Mouse (Mus musculus): ENCODE results near the gene Fabp1. TPM values are rescaled to one million over a fixed set of nuclear protein-coding genes. Genes with fewer than 3 reads are reported as not detected.

The Fabp1 gene
- total and polyA plus RNA-seq, 2 experiments from 2014 or later = not detected

DNA sequence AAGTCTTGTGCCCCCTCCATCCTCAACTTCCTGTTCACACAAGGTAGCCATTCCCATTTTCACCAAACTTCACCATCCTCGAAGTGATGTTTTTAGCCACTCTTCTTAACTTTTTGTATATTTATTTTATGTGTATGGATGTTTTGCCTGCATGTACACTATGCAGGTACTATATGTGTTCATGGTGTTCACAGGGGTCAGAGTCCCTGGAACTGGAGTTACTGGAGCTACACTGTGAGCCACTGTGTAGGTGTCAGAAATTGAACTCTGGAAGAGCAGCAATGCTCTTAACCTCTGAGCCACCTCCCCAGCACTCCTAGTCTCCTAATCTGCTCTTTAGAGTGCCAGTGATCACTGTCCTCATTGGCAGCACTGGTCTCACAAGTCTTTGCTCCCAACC lies 48.8 kb downstream of the Fabp1 start:
- H3K27ac ChIP-seq (ENCODE audit: low read depth, low read length) = no peak overlapping the region
- WGBS = 88% methylated on average over 1 of the region's 1 CpGs
- DNase-seq = no peak
- H3K4me3 ChIP-seq (ENCODE audit: low read depth, low read length) = no peak overlapping the region
- H3K4me2 ChIP-seq (ENCODE audit: low read depth) = no peak overlapping the region
- no peaks in the 10 kb centered on the region for H3K4me1 ChIP-seq (ENCODE audit: insufficient read depth)
- no peak for ATAC-seq
- no peak overlapping the region for H3K9ac ChIP-seq
- no peaks in the 10 kb centered on the region for H3K27me3 ChIP-seq (ENCODE audit: insufficient read depth, low read length)
- no peaks in the 10 kb centered on the region for H3K36me3 ChIP-seq (ENCODE audit: insufficient read depth)
- TF ChIP-seq CTCF (IDR thresholded peaks at IDR 0.05; ENCODE audit: low read depth) = no peak
- no peaks in the 10 kb centered on the region for H3K9me3 ChIP-seq (ENCODE audit: low read length)

DNA sequence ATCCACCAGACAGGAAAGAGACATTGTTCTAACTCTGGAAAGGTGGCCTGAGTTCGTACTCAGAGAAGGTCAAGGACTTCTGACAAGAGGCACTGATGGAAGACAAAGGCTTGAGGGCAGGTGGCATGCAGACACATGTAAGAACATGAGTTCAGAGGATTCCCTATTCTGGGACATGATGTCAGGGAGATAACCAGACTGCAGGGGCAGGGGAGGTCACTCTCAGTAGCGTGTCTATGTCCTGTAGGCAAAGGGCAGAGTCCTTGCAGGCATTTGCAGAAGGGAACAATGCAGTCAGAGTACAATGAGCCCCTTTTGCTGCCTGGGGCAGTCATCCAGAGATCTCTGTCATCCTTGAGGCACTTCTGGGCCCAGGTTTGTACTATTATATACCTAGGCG lies 50.0 kb downstream of the Fabp1 start:
- H3K27ac ChIP-seq (ENCODE audit: low read depth, low read length) = no peak overlapping the region
- no peaks in the 10 kb centered on the region for H3K9me3 ChIP-seq (ENCODE audit: low read length)
- ATAC-seq (no peak), DNase-seq (no peak)
- H3K4me1 ChIP-seq (ENCODE audit: insufficient read depth) = no peaks in the 10 kb centered on the region
- no peak for TF ChIP-seq CTCF (IDR thresholded peaks at IDR 0.05; ENCODE audit: low read depth)
- 75% methylated on average over 3 of the region's 3 CpGs for WGBS
- no peaks in the 10 kb centered on the region for H3K27me3 ChIP-seq (ENCODE audit: insufficient read depth, low read length)
- H3K36me3 ChIP-seq (ENCODE audit: insufficient read depth) = no peaks in the 10 kb centered on the region
- H3K4me3 ChIP-seq (ENCODE audit: low read depth, low read length) = no peak overlapping the region
- no peak overlapping the region for H3K4me2 ChIP-seq (ENCODE audit: low read depth)
- H3K9ac ChIP-seq = no peak overlapping the region

- no peak for ATAC-seq
- TF ChIP-seq CTCF (IDR thresholded peaks at IDR 0.05; ENCODE audit: low read depth) = no peak
- DNase-seq = no peak
- Histone ChIP-seq H3K9me3 (ENCODE audit: low read length) (no peaks in the 10 kb centered on the region), H3K4me3 (ENCODE audit: low read depth, low read length) (no peak overlapping the region), H3K36me3 (ENCODE audit: insufficient read depth) (no peaks in the 10 kb centered on the region), H3K4me2 (ENCODE audit: low read depth) (no peak overlapping the region), H3K27ac (ENCODE audit: low read depth, low read length) (no peak overlapping the region), H3K27me3 (ENCODE audit: insufficient read depth, low read length) (no peaks in the 10 kb centered on the region), H3K9ac (no peak overlapping the region), H3K4me1 (ENCODE audit: insufficient read depth) (no peaks in the 10 kb centered on the region)
- 86% methylated on average over 8 of the region's 8 CpGs for WGBS
These were observed 51.3 kb downstream of the Fabp1 start for GRCm38 (mm10) chr6:71250951-71251350.

DNA sequence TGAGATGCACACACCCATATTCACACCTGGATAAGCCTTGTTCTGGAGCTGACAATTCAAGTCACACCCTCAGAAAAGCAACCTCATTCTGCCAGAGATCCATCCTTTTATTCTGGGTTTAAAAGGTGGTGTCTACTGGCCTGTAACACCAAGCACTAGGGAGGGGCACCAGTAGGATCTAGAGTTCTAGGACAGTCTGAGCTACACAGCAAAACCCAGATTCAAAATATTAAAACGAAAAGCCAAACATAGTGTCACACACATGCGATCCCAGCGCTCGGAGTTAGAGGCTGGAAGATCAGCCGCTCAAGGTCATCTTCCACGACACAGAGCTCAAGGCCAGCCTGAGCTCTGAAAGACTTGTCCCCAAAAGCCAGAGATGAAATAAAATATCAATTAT lies 54.8 kb downstream of the Fabp1 start:
- no peak for TF ChIP-seq CTCF (IDR thresholded peaks at IDR 0.05; ENCODE audit: low read depth)
- 96% methylated on average over 6 of the region's 6 CpGs for WGBS

More for the DNA sequence above, 54.8 kb downstream of the Fabp1 start:
- DNase-seq (no peak), ATAC-seq (no peak)
- Histone ChIP-seq H3K9me3 (ENCODE audit: low read length) (no peaks in the 10 kb centered on the region), H3K4me1 (ENCODE audit: insufficient read depth) (no peaks in the 10 kb centered on the region), H3K4me2 (ENCODE audit: low read depth) (no peak overlapping the region), H3K36me3 (ENCODE audit: insufficient read depth) (no peaks in the 10 kb centered on the region), H3K27ac (ENCODE audit: low read depth, low read length) (no peak overlapping the region), H3K9ac (no peak overlapping the region), H3K27me3 (ENCODE audit: insufficient read depth, low read length) (no peaks in the 10 kb centered on the region), H3K4me3 (ENCODE audit: low read depth, low read length) (no peak overlapping the region)

Other genes with a start within 250 kb of the Fabp1 start
- not detected in 2 replicates for gene Foxi3, start 243.3 kb upstream of the Fabp1 start, total RNA-seq (2014; rRNA removed)
- gene Foxi3, start 243.3 kb upstream of the Fabp1 start, polyA plus RNA-seq (2015; fragmentation: Nextera tagmentation; extraction: Ambion mirVana) = not detected in 2 replicates
- gene Thnsl2, start 55.4 kb upstream of the Fabp1 start, total RNA-seq (2014; rRNA removed) = 4.0 and 5.2 TPM in 2 replicates
- gene Thnsl2, start 55.4 kb upstream of the Fabp1 start, polyA plus RNA-seq (2015; fragmentation: Nextera tagmentation; extraction: Ambion mirVana) = 4.6 and 6.1 TPM in 2 replicates
- gene Krcc1, start 71.8 kb downstream of the Fabp1 start, total RNA-seq (2014; rRNA removed) = 13.6 and 20.9 TPM in 2 replicates
- 14.0 and 14.6 TPM in 2 replicates for gene Krcc1, start 71.8 kb downstream of the Fabp1 start, polyA plus RNA-seq (2015; fragmentation: Nextera tagmentation; extraction: Ambion mirVana)
- 1.5 and 1.8 TPM in 2 replicates for gene Smyd1, start 122.4 kb downstream of the Fabp1 start, total RNA-seq (2014; rRNA removed)
- gene Smyd1, start 122.4 kb downstream of the Fabp1 start, polyA plus RNA-seq (2015; fragmentation: Nextera tagmentation; extraction: Ambion mirVana) = 0.52 and 0.57 TPM in 2 replicates
- gene Cd8b1, start 123.0 kb downstream of the Fabp1 start, total RNA-seq (2014; rRNA removed) = not detected in 2 replicates
- gene Cd8b1, start 123.0 kb downstream of the Fabp1 start, polyA plus RNA-seq (2015; fragmentation: Nextera tagmentation; extraction: Ambion mirVana) = not detected in 2 replicates
- gene Cd8a, start 173.6 kb downstream of the Fabp1 start, total RNA-seq (2014; rRNA removed) = not detected in 2 replicates
- gene Cd8a, start 173.6 kb downstream of the Fabp1 start, polyA plus RNA-seq (2015; fragmentation: Nextera tagmentation; extraction: Ambion mirVana) = not detected in 2 replicates
- gene Rmnd5a, start 240.8 kb downstream of the Fabp1 start, total RNA-seq (2014; rRNA removed) = 45.6 and 55.6 TPM in 2 replicates
- gene Rmnd5a, start 240.8 kb downstream of the Fabp1 start, polyA plus RNA-seq (2015; fragmentation: Nextera tagmentation; extraction: Ambion mirVana) = 5.3 and 6.4 TPM in 2 replicates

All from forebrain, postnatal 0 days (tissue).